Mouse (Mus musculus): ENCODE data around the gene Dock2.

The Dock2 gene

GRCm38 (mm10) chr11:34427212-34427611 is 356.5 kb downstream of the Dock2 start:
- DNase-seq (ENCODE audit: low spot score in 2 of 2): no peak

GRCm38 (mm10) chr11:34424546-34424945 is 359.1 kb downstream of the Dock2 start:
- DNase-seq (ENCODE audit: low spot score in 2 of 2): no peak

- DNase-seq (ENCODE audit: low spot score in 2 of 2): no peak
Measured at GRCm38 (mm10) chr11:34421061-34421460, 362.6 kb downstream of the Dock2 start.

GRCm38 (mm10) chr11:34416619-34416979 is 367.1 kb downstream of the Dock2 start:
- no peak for DNase-seq (ENCODE audit: low spot score in 2 of 2)

- DNase-seq (ENCODE audit: low spot score in 2 of 2): no peak
Measured at GRCm38 (mm10) chr11:34415884-34416618, 367.6 kb downstream of the Dock2 start.

- no peak for DNase-seq (ENCODE audit: low spot score in 2 of 2)
Measured at GRCm38 (mm10) chr11:34406850-34407249, 376.8 kb downstream of the Dock2 start.

- no peak for DNase-seq (ENCODE audit: low spot score in 2 of 2)
Measured at GRCm38 (mm10) chr11:34406309-34406708, 377.4 kb downstream of the Dock2 start.

- no peak for DNase-seq (ENCODE audit: low spot score in 2 of 2)
Measured at GRCm38 (mm10) chr11:34405311-34405710, 378.4 kb downstream of the Dock2 start.

GRCm38 (mm10) chr11:34401343-34401742 is 382.3 kb downstream of the Dock2 start:
- DNase-seq (ENCODE audit: low spot score in 2 of 2): no peak

- no peak for DNase-seq (ENCODE audit: low spot score in 2 of 2)
Measured at GRCm38 (mm10) chr11:34398555-34398954, 385.1 kb downstream of the Dock2 start.

GRCm38 (mm10) chr11:34397661-34398060 is 386.0 kb downstream of the Dock2 start:
- no peak for DNase-seq (ENCODE audit: low spot score in 2 of 2)

GRCm38 (mm10) chr11:34395802-34396201 is 387.9 kb downstream of the Dock2 start:
- DNase-seq (ENCODE audit: low spot score in 2 of 2): no peak

GRCm38 (mm10) chr11:34392105-34392504 is 391.6 kb downstream of the Dock2 start:
- DNase-seq (ENCODE audit: low spot score in 2 of 2): no peak

GRCm38 (mm10) chr11:34389261-34390116 is 394.2 kb downstream of the Dock2 start:
- DNase-seq (ENCODE audit: low spot score in 2 of 2): no peak

- no peak for DNase-seq (ENCODE audit: low spot score in 2 of 2)
Measured at GRCm38 (mm10) chr11:34385001-34385688, 398.5 kb downstream of the Dock2 start.

GRCm38 (mm10) chr11:34384178-34384577 is 399.5 kb downstream of the Dock2 start:
- DNase-seq (ENCODE audit: low spot score in 2 of 2): no peak

GRCm38 (mm10) chr11:34383501-34383900 is 400.2 kb downstream of the Dock2 start:
- DNase-seq (ENCODE audit: low spot score in 2 of 2): no peak

GRCm38 (mm10) chr11:34377649-34378048 is 406.0 kb downstream of the Dock2 start:
- DNase-seq (ENCODE audit: low spot score in 2 of 2): no peak

- no peak for DNase-seq (ENCODE audit: low spot score in 2 of 2)
Measured at GRCm38 (mm10) chr11:34375557-34375956, 408.1 kb downstream of the Dock2 start.

GRCm38 (mm10) chr11:34372224-34372623 is 411.5 kb downstream of the Dock2 start:
- no peak for DNase-seq (ENCODE audit: low spot score in 2 of 2)

- DNase-seq (ENCODE audit: low spot score in 2 of 2): no peak
Measured at GRCm38 (mm10) chr11:34356109-34356508, 427.6 kb downstream of the Dock2 start.

- DNase-seq (ENCODE audit: low spot score in 2 of 2): no peak
Measured at GRCm38 (mm10) chr11:34355406-34355805, 428.3 kb downstream of the Dock2 start.

Measured in cerebellum, postnatal 4 days (tissue).